Comparison of ENCODE assay signal across 31 mouse cellular contexts in genomic region chr1:134385176-134385575, GRCm38 (mm10). TPM values are rescaled to one million over a fixed set of nuclear protein-coding genes. Genes with fewer than 3 reads are reported as not detected.
A peak's percentile ranks its signal among the peaks of the same experiment; 100 is the strongest.
DNase-seq lines count a peak whose midpoint lies in the region; TF ChIP-seq lines count a peak whose summit lies in the region.
"Had no signal": no experiment of that assay in that cellular context is flagged by ENCODE, and none has a peak within 500 bp of the region (broad histone marks: within the 10 kb centered on the region; RNA-seq: fewer than 3 reads in every experiment).

No protein-coding gene starts in this region.

- peaks cover 5% of the 10 kb centered on the region for H3K4me1 ChIP-seq in testis, adult 2 months (ENCODE audit: control insufficient read depth, insufficient read depth, low read length)
- H3K4me1 ChIP-seq: embryonic facial prominence, embryonic 12.5 days; intestine, embryonic 15.5 days had no signal

- H3K27ac ChIP-seq in gastrocnemius, adult 2 months: peak overlapping the region; percentile 68
- H3K27ac ChIP-seq in testis, adult 2 months (ENCODE audit: control insufficient read depth, insufficient read depth, low read depth, low read length): no peak overlapping the region
- H3K27ac ChIP-seq: embryonic facial prominence, embryonic 12.5 days; embryonic facial prominence, embryonic 15.5 days; heart, embryonic 15.5 days; hindbrain, embryonic 10.5 days; hindbrain, embryonic 13.5 days; intestine, embryonic 15.5 days had no signal

- no peaks in the 10 kb centered on the region for H3K36me3 ChIP-seq in testis, adult 2 months (ENCODE audit: control insufficient read depth, insufficient read depth, low read length)
- H3K36me3 ChIP-seq: embryonic facial prominence, embryonic 12.5 days; embryonic facial prominence, embryonic 15.5 days; heart, embryonic 12.5 days; heart, embryonic 15.5 days; hindbrain, embryonic 10.5 days; hindbrain, embryonic 13.5 days; intestine, embryonic 15.5 days had no signal

- intact Hi-C loops in gastrocnemius, adult 2 months (cut with DNase I): no loop called here

- no peak for TF ChIP-seq CTCF in gastrocnemius, adult 2 months (IDR thresholded peaks at IDR 0.05)
- no peak for TF ChIP-seq CTCF in testis, adult 2 months (IDR thresholded peaks at IDR 0.05; ENCODE audit: control insufficient read depth, insufficient read depth, insufficient replicate concordance, low read depth, low read length)

- DNase-seq in gastrocnemius, adult 2 months: no peak
- no peak for DNase-seq in gastrocnemius, postnatal 25 days
- DNase-seq in testis, postnatal 14 days (ENCODE audit: low spot score): no peak
- peak; percentile 70 for DNase-seq in ZHBTc4 (ENCODE audit: low read depth, low spot score)
- DNase-seq in lung, adult 18-20 months: no peak
- DNase-seq in thymus, postnatal 36 days: no peak
- DNase-seq: adrenal gland, adult 2 months; adrenal gland, postnatal 14 days; cerebellum, adult 11-12 months; cerebellum, adult 8-10 months; cerebellum, postnatal 14 days; forebrain, postnatal 0 days; gastrocnemius, postnatal 36 days; heart, postnatal 10 days; heart, postnatal 36 days had no signal

- no peak overlapping the region for H3K4me3 ChIP-seq in gastrocnemius, adult 2 months
- peak overlapping the region; percentile 41 for H3K4me3 ChIP-seq in testis, adult 2 months (ENCODE audit: control insufficient read depth, low read depth, low read length)
- H3K4me3 ChIP-seq: embryonic facial prominence, embryonic 12.5 days; embryonic facial prominence, embryonic 15.5 days; heart, embryonic 12.5 days; heart, embryonic 15.5 days; hindbrain, embryonic 10.5 days; hindbrain, embryonic 13.5 days; intestine, embryonic 15.5 days had no signal

- H3K27me3 ChIP-seq in testis, adult 2 months (ENCODE audit: control insufficient read depth, insufficient read depth, low read length): no peaks in the 10 kb centered on the region
- H3K27me3 ChIP-seq: embryonic facial prominence, embryonic 12.5 days; embryonic facial prominence, embryonic 15.5 days; heart, embryonic 12.5 days; hindbrain, embryonic 13.5 days; intestine, embryonic 15.5 days had no signal

- TF ChIP-seq POLR2A in testis, adult 2 months (IDR thresholded peaks at IDR 0.05; ENCODE audit: control insufficient read depth, low read depth, low read length): no peak

RNA-seq across cellular contexts. Expression of gene 4933406M09Rik, which starts 0.6 kb away (rescaled TPM):
- not detected for total RNA-seq in gastrocnemius, adult 2 months (2021)
- not detected for total RNA-seq in gastrocnemius, postnatal 25 days (2021)
- polyA plus RNA-seq in testis, adult 2 months (2012; rRNA removed): 48.3 and 57.0 TPM in 2 replicates
- total RNA-seq: adrenal gland, adult 2 months; adrenal gland, postnatal 14 days; adrenal gland, postnatal 4 days; common myeloid progenitor, adult 5-6 weeks; forebrain, postnatal 0 days; gastrocnemius, adult 8-10 months; gastrocnemius, postnatal 36 days; granulocyte monocyte progenitor cell, adult 5-6 weeks; heart, adult 8-10 months; heart, postnatal 10 days; heart, postnatal 36 days had no signal
- polyA plus RNA-seq: adrenal gland, adult 2 months; embryonic facial prominence, embryonic 12.5 days; embryonic facial prominence, embryonic 15.5 days; forebrain, embryonic 11.5 days; forebrain, embryonic 14.5 days; forebrain, postnatal 0 days; frontal cortex, adult 2 months; heart, embryonic 12.5 days; heart, embryonic 15.5 days; hindbrain, embryonic 10.5 days; hindbrain, embryonic 13.5 days; intestine, embryonic 15.5 days had no signal

RNA-seq across cellular contexts. Expression of gene Cyb5r1, which starts 20.2 kb away (rescaled TPM):
- 10 to 100 TPM; 82.3 to 84.1 TPM for total RNA-seq in gastrocnemius, adult 2 months (2021)
- 10 to 100 TPM; 80.3 to 88.3 TPM for total RNA-seq in gastrocnemius, postnatal 25 days (2021)
- polyA plus RNA-seq in testis, adult 2 months (2012; rRNA removed): 30.4 and 40.5 TPM in 2 replicates

RNA-seq across cellular contexts. Expression of gene Tmem183a, which starts 23.4 kb away (rescaled TPM):
- 10 to 100 TPM; 12.3 to 12.4 TPM for total RNA-seq in gastrocnemius, adult 2 months (2021)
- total RNA-seq in gastrocnemius, postnatal 25 days (2021): 10 to 100 TPM; 13.2 to 15.1 TPM
- 116 and 127 TPM in 2 replicates for polyA plus RNA-seq in testis, adult 2 months (2012; rRNA removed)

RNA-seq across cellular contexts. Expression of gene Adipor1, which starts 30.0 kb away (rescaled TPM):
- total RNA-seq in gastrocnemius, adult 2 months (2021): 100 to 1,000 TPM; 163 to 196 TPM
- total RNA-seq in gastrocnemius, postnatal 25 days (2021): 100 to 1,000 TPM; 149 to 152 TPM
- 79.6 and 87.4 TPM in 2 replicates for polyA plus RNA-seq in testis, adult 2 months (2012; rRNA removed)

RNA-seq across cellular contexts. Expression of gene Ppfia4, which starts 52.4 kb away (rescaled TPM):
- under 1 TPM; 0.42 to 0.46 TPM for total RNA-seq in gastrocnemius, adult 2 months (2021)
- total RNA-seq in gastrocnemius, postnatal 25 days (2021): 1 to 10 TPM in 1 of 2 experiments, under 1 TPM in 1; 0.97 to 1.0 TPM
- polyA plus RNA-seq in testis, adult 2 months (2012; rRNA removed): 5.1 and 5.7 TPM in 2 replicates
